Mouse (Mus musculus): Measurements from ENCODE around the gene Ywhag.
A peak's percentile ranks its signal among the peaks of the same experiment; 100 is the strongest.

Gene Ywhag

DNA sequence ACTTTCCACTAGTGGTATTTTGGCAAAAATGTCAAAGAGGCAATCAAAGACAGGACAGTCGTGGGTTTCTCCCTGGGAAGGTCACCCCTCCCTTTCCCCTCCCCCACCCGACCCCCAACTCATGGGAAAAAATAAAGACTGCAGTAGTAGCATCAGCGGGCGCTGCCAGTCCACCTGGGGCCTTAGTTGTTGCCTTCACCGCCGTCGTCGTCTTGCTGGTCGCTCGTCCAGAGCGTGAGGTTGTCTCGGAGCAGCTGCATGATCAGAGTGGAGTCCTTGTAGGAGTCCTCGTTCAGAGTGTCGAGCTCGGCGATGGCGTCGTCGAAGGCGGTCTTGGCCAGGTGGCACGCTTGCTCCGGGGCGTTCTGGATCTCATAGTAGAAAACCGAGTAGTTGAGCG is 23.6 kb downstream of the Ywhag start:
- DNase-seq: no peak

DNA sequence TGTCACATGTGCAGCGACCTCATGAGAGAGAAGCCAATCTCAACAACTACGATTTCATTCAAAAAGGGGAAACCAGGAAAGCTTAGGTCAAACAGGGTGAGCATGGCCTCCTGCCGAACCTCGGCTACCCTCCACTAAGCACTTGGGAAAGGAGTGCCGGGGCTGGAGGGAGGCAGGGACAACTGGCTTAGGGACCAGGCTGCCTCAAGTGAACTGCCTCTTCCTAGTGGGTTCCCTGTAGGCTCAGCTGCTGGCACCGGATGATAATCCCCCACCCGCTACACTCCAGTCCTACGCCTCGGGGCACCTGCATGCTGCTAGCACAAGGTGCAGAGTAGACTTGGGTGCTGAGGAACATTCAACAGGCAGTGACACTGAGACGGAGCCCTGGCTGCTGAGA is 24.8 kb downstream of the Ywhag start:
- no peak for DNase-seq

GRCm38 (mm10) chr5:135908989-135909388 is 25.4 kb downstream of the Ywhag start:
- DNase-seq: no peak

- DNase-seq: no peak
Observed at GRCm38 (mm10) chr5:135908185-135908584, 26.2 kb downstream of the Ywhag start.

GRCm38 (mm10) chr5:135907256-135907655 is 27.2 kb downstream of the Ywhag start:
- no peak for DNase-seq

DNA sequence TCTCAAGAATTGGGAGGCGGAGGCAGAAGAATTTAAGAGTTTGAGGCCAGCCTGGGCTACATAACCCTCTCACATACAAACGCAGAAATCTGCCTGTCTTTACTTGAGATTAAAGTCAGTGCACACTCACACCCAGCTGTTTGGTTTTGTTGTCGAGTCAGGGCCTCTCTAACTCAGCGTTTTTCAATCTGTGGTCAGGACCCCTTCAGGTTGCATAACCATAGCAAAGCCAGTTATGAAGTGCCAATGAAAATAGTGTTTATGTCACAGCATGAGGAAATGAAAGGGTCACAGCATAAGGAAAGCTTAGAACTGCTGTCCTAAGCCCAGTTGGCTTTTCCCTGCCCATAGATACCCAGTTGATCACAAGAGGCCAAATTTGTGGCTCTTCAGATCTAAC is 27.6 kb downstream of the Ywhag start:
- no peak for DNase-seq

DNA sequence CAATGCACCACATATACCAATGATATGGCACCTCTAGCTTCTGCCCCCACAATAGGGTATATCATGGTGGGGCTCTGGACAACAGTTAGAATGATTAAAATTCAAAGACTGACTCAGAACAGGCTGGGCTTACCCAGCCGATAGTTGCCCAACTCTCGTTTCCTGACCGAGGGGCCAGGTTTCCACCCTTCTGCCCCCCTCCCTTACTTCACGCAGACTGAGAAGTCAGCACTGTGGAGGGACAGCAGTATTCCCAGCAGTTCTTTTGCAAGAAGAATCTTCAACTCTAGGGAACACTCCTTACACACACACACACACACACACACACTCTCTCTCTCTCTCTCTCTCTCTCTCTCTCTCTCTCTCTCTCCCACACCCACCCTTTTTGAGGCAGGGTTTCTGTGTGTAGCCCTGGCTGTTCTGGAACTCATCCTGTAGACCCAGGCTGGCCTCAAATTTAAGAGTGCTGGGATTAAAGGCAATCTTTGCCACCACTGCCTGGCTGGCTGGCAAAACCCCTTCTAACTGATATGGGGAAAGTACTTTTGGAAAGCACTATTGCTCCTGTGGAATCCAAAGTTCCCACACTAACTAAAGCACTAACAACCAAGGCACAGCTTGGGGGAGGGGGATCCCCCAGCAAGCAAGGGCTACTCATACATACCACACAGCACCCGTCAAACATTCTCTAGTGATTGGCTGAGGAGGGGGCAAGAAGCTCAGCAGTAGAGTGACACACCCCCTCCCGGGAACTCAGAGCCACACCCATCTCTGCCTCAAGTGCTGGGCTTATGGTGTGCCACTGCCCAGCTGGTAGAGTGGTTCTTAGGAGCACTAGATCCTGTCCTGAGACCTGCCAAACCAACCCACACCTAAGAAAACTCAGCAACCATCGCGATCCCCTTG is 28.8 kb downstream of the Ywhag start:
- no peak for DNase-seq

DNA sequence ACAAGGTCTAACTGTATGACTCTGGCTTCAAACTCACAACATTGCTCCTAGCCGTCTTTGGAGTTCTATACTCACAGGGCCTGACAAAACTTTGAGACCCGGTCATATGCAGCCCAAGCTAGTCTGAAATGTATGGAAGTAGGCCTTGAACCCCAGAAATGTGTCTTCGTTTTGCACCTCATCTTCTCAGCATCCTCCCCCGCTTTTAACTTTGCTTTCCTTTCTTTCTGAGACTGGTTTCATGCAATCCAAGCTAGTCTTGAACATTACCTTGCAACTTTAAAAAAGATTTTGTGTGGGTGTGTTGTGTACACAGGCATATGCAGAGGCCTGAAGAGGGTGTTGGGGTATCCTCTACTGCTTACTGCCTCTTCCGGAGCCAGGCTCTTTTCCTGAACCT is 30.2 kb downstream of the Ywhag start:
- no peak for DNase-seq

DNA sequence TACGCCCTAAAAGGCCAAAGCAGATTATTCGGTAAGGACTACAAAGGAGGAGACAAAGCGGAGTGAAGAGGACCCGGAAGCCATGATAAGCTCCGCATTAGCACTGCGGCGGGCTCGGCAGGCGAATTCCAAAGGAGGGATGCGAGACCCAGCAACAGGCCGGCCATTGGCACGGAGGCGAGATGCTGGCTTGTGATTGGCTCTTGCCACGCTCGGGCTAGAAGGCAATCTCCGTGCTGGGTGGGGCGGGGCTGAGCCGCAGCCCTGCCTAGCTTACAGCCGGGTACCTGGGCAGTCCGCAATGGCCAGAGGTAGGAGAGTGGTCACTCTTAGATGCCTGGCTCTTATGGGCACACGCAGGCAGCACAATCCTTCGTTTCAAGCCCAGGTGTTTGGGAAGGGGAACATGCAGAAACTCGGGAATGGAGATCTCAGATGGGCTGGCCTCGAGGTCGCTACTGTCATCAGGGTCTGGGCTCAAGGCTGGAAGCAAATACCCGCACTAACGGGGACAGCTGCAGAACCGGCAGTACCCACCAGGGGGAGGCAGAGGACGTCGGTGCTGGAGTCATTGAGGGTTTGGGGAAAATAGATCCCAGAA is 30.8 kb downstream of the Ywhag start:
- peak; percentile 95 for DNase-seq

DNA sequence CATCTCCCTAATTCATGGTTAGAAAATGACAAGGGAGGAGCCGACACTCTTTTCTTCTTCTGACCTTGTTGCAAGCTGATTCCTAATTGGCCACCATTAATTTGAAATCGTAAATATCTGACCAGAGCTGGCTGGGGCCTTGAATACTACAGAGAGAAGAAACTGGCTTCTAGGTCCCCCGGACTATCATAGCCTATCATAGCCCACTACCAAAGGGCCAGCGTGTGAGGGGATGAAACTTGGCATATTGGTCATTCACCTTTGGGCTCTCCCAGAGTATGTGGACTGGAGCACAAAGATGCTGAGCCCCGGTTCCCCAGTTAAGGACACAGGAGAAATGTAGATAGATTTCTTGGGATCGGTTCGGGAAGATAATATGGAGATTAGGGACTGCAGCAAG is 31.4 kb downstream of the Ywhag start:
- no peak for DNase-seq

DNA sequence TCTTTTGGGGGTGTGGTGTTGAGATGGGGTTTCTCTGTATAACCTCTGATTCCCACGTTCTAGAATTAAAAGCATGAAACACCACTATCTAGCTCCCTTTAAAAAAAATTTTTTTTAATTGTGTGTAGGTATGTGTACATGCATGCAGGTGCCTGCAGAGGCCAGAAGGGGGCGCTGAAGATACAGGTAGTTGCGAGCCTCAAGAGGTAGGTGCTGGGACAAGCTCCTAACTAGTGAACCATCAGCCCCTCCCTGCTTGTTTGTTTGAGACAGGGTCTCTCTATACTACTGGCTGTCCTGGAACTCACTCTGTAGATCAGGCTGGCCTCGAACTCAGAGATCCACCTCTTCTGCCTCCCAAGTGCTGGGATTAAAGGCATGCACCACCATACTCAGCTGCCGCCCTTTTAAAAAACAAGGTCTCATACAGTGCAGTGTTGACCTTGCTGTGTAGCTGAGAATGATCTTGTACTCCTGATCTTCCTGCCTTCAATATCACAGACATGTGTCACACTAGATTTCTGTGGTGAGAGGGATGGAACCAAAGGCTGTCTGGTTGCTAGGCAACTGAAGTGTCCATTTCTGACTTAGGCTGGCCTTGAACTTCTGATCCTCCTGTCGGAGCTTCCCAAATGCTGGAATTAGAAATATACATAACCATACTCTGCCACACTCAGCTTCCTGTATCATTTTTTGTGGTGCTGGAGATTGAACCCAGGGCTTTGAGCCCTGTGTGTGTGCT is 32.9 kb downstream of the Ywhag start:
- DNase-seq: no peak

- no peak for DNase-seq
Observed at GRCm38 (mm10) chr5:135900701-135901100, 33.7 kb downstream of the Ywhag start.

DNA sequence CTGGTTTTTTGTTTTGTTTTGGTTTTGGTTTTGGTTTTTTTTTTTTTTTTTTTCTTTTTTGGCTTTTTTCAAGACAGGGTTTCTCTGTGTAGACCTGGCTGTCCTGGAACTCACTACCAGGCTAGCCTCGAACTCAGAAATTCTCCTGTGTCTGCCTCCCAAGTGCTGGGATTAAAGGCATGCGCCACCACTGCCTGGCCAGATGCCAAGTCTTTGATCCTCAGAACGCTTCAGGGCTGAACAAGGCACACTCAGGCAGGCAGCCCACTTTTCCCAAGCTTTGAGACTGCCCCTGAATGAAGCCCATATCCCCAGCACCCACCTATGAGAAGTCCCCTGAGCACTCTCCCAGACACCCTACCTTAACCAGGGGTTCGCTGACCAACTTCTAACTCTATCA is 34.6 kb downstream of the Ywhag start:
- no peak for DNase-seq

DNA sequence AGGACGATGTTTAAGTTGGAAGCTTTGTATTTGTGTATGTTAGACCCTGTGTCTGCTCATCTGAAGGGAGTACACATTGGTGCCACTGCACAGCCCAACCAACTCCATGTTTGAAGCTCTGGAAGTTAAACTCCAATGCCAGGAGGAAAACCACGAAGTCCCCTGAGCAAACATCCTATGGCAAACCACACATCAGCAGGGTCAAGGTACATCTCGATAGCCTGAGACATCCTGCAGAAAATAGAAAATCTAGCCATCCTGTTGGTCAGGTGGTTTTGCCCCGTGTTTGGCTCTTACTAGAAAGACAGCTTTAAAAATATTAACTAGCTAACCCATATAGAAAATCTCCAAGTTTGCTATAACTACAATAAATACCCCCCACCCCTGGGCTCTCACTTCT is 35.4 kb downstream of the Ywhag start:
- no peak for DNase-seq

GRCm38 (mm10) chr5:135898028-135898427 is 36.4 kb downstream of the Ywhag start:
- peak; percentile 51 for DNase-seq

GRCm38 (mm10) chr5:135894958-135895357 is 39.5 kb downstream of the Ywhag start:
- DNase-seq: no peak

- DNase-seq: no peak
Observed at GRCm38 (mm10) chr5:135892589-135893351, 41.6 kb downstream of the Ywhag start.

GRCm38 (mm10) chr5:135890920-135891319 is 43.5 kb downstream of the Ywhag start:
- no peak for DNase-seq

DNA sequence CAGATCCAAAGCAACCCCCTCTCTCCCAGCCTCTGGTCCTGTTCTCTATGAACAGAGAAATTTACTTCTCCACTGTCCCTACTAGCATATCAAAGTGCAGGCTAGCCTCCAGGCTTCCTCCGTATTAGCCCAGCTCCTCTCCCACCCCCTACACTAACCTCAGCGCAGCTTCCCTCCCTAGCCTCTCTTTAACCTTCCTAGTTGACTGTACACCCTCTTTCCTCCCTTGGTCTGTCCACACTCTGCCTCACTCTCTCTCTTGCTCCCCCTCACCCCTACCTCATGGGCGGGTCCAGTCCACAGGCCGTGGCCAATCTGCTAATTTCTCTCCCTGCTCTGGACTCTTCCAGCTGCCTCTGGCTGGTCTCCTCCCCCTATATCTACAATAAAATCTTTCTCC is 44.1 kb downstream of the Ywhag start:
- DNase-seq: no peak

GRCm38 (mm10) chr5:135888405-135889215 is 45.8 kb downstream of the Ywhag start:
- DNase-seq: peak; percentile 28

- peak; percentile 89 for DNase-seq
Observed at GRCm38 (mm10) chr5:135887675-135888102, 46.7 kb downstream of the Ywhag start, which contains the start of gene Hspb1. Gene Hspb1, plus strand, starts transcription at chr5:135887919.

DNA sequence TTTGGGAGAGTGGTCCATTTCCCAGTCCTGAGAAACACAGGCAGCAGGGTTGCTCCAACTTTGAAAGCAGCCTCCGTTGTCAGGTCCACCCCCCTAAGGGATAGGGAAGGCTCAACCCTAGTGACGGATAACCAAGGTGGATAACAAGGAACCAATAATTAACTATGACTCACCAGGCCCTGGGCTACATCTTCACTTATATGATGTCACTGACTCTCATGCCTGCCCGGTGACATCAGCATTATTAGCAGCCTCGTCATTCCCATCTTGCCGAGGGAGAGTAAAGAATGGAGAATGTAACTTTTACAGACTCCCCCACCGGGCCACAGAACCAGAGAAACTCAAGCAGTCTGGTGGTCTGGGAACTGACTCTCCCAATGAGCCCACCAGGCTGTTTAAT is 49.8 kb downstream of the Ywhag start:
- DNase-seq: no peak
